Mouse (Mus musculus): Measurements from ENCODE around the gene Exosc5. TPM values are rescaled to one million over a fixed set of nuclear protein-coding genes. Genes with fewer than 3 reads are reported as not detected.

Exosc5 gene
- total RNA-seq (2021), result 10 to 100 TPM; 16.9 to 17.2 TPM
- long read RNA-seq, experiment 1, transcript Exosc5-201 (6 exons, 1,020 nt), result major isoform, 16 of 21 reads
- long read RNA-seq, experiment 1, partial matches to known transcripts, result 1 of 21 reads
- long read RNA-seq, experiment 1, other reads (novel, unspliced or antisense), result 4 of 21 reads
- long read RNA-seq, experiment 2, transcript Exosc5-201 (6 exons, 1,020 nt), result major isoform, 14 of 18 reads
- long read RNA-seq, experiment 2, partial matches to known transcripts, result 0 of 18 reads
- long read RNA-seq, experiment 2, other reads (novel, unspliced or antisense), result 4 of 18 reads

DNA sequence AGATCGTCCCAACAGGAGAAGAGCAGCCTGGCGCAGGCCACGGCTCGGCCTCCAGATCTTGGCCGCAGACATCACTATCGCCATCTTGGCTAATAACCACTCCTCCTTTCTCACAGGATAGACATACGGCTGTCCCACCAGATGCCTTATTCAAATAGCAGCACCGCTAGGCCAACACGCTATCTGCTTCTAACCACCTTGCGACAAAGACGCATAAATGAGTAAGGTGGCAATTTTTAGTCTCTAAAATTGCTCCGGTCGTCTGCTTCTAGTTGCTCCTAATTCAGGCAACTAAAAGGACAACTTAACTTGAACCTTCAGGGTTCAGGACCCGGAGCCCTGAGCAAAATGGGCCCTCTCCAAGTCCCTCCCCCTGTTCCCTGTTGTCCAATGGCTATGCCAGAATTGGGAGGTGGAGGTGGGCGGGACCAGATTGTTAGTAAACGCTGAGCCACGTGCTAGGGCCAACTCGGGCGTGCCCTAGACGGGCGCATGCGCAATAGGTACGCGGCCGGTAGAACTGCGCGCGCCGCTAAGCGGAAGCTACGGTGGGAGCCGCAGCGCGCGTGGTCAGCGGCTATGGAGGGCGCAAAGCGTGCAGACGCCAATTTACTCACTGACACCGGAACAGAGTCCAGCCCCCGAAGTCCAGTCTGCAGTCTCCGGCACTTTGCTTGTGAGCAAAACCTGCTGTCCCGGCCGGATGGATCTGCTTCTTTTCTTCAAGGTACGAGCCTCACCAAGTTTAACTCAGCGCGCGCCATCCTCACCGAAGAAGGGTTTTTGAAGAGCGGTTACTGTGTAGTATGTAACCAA lies at the start of gene Exosc5, which contains the start of gene Bckdha:
Gene Exosc5 (plus strand): TSS at position 508 of the 816 bp plus-strand sequence.
Gene Bckdha (minus strand): TSS at position 325 of the 816 bp plus-strand sequence.
- peak; percentile 99 for DNase-seq
- intact Hi-C loops (cut with DNase I), result no loop called here

DNA sequence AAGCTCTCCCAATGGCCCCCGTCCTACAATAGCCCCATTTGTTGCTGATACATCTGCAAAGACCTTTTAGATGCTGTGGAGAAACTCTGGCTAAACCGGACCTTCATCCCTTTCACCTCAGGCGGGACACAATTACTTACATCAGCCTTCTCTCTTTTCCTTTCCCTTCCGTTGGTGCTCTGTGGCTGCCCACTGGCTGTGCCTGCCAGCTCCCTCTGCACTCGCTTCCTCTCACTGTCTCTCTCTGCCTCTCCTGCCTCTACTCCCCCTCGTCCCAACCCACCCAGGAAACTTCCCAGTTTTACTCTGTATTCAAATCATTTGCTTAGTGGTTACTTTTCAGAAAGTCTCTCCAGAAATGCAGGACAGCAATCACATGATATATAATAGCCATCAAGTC lies 48.9 kb upstream of the Exosc5 start:
- DNase-seq, result no peak
- intact Hi-C loops (cut with DNase I), result no loop called here

DNA sequence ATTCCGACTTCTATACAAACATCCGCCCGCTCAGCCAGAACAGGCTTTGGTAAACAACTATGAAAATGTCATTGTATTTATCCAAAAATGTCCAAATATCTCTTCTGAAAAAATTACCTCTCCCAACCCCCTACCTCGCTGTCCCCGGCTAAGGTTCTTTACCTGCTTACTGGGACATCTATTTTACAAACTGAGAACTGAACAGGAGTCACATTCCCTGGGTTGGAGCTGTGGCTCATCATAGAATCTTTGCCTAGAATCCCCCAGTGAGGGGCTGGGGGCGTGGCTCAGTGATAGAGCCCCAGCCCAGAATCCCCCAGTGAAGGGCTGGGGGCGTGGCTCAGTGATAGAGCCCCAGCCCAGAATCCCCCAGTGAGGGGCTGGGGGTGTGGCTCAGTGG lies 47.5 kb upstream of the Exosc5 start:
- no peak for DNase-seq
- intact Hi-C loops (cut with DNase I), result no loop called here

DNA sequence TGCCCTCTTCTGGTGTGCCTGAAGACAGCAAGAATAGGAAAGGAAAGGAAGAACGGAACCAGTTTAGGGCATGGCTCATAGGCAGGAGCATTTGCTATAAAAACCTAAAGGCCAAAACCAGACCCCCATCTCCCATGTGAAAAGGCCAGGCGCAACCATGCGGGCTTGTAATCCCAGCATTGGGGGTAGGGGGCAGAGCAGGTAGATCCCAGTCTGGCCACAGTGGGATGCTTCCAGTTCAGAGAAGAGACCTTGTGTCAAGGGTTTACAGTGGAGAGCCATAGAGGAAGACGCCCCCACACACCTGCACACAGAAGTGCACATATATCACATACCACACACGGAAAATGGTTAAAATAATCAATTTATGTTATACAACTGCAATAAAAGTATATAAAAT lies 44.9 kb upstream of the Exosc5 start:
- intact Hi-C loops (cut with DNase I), result no loop called here
- DNase-seq, result no peak

DNA sequence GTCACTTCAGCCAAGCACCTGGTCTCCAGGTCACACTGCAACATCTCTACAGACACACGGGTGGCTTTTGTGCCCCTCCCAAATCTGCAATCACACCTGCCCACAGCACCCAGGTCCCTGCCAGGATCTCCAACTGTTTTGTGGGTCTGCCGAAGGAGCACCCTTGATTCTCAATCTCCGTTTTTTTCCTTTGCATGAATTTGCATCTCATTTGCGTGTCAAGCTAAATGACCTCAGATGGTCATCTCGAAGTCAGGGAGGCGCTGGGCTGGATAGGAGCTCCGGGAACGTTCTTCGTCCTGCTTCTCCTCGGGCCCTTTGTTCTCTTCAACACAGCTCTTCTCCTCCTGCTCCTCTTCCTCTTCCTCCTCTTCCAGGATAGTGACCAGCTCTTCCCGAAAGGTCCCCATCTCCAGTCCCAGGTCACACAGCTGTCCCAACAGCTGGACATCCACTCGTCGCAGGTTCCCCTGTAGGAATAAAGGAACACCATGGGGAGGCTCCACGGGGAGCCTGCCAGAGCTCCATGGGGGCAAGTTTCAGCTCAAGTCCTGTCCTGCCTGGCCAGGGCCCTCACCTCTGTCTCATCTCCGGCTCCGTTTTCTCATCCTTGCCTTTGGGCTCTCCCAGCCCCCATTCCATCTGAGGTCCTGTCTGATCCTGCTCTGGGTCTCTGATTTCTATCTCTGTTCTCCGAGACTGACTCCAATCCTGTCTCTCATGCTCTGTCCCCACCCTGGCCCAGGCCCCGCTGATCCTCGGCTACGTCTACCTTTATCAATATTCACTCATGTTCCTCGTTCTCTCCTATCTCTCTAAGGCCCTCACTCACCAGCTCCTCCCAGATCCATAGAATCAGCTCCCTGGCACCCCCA lies 43.9 kb upstream of the Exosc5 start:
- DNase-seq, result no peak
- intact Hi-C loops (cut with DNase I), result no loop called here

DNA sequence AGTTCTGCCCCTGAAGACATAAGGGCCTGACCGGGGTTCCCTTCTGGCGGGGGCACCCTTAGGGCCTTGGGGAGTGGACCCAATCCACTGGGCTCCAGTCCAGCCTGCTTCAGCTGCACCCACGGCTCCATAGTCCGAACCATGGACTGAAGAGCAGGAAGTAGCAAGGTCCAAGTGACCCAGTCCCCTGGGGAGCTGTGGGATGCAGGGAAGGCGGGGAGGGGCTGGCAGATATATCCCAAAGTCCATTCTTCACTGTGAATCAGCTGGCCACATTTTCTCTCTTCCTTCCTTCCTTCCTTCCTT lies 43.3 kb upstream of the Exosc5 start, which contains the start of gene Erich4:
Gene Erich4 (minus strand): TSS at position 187 of the 306 bp plus-strand sequence.
- no peak for DNase-seq
- intact Hi-C loops (cut with DNase I), result no loop called here

DNA sequence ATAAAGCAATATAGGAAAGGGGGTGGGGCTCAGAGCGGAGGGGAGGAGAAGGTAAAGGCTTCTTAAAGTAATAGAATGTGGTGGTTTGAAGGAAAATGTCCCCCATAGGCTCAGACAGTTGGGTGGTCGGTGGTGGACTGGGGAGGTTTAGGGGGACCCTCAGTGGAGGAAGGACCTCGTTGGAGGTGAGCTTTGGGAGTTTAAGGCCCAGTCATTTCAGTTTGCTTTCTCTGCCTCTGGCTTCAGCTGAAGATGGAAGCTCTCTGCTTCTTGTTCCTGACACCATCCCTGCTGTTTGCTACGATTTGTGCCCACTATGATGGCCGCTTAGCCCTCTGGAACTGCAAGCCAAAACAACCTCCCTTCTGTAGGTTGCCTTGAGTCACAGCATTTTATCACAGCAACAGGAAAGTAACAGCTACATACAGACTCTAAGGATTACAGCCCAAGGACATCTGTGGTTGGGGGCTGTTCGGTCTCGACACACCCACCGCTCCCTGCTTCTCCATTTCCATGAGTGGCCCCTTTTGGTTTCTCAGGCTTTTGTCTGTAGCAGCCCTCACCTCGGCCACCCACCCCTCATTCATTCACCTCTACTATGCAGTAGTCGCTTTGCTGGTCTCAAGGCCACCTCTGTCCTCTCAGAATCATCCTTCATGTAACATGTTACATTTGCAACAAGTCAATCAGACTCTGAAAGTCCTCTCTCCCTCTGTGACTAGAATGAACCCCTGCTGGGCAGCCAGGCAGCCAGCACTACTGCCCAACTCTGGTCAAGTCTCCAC lies 41.4 kb upstream of the Exosc5 start:
- no peak for DNase-seq
- intact Hi-C loops (cut with DNase I), result no loop called here

DNA sequence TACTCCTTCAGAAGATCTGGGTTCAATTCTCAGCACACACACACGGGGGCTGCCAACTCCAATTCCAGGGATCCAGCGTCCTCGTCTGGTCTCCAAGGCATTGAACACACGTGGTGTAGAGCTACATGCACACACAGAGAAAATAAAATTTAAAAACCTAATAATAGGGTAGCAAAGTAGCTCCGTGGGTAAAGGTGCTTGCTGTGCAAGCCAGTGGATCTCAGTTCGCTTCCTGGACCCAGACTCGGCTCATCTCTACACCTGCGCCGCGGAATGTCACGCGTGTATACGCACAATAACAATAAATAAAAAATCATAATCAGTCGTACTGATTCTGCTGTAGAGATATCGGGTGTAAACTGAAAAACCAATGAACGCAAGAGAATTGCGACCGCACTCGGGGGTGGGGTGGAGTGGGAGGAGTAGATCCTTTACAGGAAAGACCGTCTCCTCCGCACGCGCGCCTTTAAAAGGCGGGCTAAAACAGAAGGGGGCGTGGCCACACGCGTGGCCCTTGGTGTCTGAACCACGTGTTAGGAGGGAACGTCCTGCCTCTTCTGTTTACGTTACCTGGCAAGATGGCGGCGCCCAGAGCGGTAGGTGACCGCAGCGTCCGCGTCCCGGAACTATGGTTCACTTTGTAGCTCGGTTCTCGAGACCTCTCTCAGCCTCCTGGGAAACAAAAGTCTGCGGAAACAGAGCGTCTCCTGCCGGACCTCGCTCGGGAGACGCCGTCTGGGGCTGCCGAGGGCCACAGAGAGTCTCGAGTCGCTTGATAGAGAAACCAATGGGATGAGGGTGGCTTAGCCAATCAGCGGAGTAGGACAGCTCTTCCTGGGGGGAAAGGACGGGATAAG lies 39.9 kb upstream of the Exosc5 start, which contains the start of gene Dmac2:
Gene Dmac2 (plus strand): TSS at position 550 of the 857 bp plus-strand sequence.
- peak; percentile 89 to 94 for DNase-seq
- intact Hi-C loops (cut with DNase I), result no loop called here

DNA sequence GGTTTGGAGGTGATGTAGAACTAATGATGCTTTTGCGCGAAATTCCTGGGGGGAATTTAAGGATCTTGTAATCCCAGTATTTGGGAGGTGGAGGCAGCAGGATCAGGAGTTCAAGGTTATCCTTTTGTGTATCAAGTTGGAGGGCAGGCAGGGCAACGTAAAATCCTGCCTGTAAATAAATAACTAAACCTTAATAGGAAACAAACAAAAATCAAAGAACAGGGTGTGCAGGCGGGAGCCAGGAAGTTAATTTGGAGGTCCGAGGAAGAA lies 39.3 kb upstream of the Exosc5 start:
- intact Hi-C loops (cut with DNase I), result no loop called here
- no peak for DNase-seq

DNA sequence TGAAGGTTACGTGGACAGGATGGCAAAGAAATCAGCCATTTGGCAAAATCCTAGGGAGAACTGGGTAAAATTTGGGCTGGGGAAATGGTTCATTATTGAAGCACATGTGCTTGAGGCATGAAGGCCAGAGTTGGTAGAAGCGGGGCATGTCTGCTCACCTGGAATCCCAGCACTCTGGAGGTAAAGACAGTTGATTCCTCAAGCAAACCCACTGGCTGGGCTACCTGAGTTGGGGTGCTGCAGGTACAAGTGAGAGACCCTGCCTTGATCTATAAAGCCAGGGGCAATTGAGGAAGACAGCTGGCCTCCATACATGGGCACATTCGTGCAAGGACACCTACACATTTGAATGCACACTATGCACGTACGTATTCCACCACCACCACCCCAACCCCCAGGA lies 38.9 kb upstream of the Exosc5 start:
- intact Hi-C loops (cut with DNase I), result no loop called here
- DNase-seq, result no peak

DNA sequence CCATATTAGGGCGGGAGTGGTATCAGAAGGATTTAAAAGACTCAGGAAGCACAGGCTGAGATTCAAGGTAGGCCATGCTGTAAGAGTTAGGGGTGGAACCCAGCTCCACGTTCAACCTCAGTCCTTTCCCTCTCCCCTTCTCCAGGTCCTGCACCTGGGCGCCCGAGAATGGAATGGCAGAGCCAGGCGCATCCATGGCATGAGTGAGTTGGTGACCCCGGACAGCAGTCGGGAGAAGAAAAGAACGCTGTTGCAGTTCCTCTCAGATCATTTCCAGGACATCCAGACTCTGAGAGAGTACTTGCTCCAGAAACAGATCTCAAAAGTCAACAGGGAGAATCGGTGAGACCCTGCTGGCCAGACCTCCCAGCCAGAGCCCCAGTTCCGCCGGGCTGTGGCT lies 38.2 kb upstream of the Exosc5 start:
- peak in 1 of 2 experiments; percentile 0 for DNase-seq
- intact Hi-C loops (cut with DNase I), result no loop called here

DNA sequence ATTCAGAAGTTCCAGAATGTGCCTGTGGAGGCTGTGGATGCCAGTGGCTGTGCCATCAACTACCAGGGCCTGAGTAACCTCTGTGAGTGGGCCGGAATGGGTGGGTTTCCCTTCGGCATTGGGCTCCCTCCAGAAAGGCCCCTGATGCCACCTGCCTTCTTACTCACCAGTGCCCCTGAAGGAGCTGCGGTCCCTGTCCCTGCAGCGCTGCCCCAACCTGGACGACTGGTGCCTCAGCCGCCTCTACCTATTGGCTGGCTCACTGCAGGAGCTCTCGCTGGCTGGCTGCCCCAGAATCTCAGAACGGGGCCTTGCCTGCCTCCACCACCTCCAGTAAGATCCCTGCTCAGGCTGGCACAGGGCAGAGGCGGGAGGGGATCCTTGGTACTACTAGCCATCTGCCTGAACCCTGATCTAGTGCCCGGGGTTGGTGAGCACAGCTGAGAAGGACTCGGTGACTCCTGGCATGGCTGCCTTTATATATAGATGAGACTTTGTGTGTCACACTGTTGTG lies 35.0 kb upstream of the Exosc5 start:
- intact Hi-C loops (cut with DNase I), result no loop called here
- no peak for DNase-seq

DNA sequence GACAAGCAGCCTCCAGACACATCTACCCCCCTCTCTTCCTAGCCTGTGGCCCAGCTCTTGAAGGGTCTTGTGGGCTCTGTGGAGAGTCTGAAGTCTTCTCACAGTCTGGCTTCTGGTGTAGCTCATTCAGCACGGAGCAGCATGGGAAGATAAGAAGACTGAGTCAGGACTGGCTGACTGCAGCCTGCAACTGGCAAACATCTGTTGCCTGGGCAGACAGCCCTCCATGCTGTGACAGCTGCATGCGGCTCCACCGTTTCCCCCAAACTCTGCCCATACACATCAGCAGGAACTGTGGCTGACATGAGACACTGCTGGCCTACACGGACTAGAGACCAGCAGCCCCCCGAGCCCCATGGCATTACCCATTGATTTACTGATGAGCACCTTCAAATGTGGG lies 34.1 kb upstream of the Exosc5 start:
- intact Hi-C loops (cut with DNase I), result loop anchor here (5.0 kb wide), 2 partner anchors 127 to 738 kb away; partner anchors contain the start of gene Hnrnpul1
- DNase-seq, result peak; percentile 69 to 74

DNA sequence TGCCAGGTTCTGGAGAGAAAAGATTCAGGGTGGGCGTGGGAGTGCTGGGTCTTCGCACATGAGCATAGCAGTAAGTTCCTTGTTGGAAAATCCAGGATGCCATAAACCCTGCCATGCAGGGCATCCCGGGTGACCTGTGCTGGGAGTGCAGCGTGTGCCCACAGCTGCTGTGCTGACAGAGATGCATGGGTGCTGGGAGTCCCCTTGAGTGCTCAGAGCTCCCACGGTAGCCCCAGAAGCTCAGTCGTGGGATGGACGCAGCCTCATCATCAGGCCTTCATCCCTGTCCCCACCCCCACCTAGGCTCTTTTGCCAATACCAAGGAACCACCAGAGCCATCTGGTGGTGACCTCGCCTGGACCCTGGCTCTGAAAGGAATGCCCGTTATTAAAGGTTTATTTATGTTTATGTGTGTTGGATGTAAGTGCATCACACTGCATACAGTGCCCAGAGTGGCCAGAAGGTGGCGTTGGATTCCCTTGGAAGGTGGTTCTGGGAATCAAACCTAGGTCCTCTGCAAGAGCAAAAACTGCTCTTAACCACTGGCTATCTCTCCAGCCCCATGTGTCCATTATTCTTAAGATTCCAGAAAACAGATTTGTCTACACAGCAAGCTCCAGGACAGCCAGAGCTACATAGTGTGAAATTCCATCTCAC lies 33.2 kb upstream of the Exosc5 start:
- intact Hi-C loops (cut with DNase I), result loop anchor here (5.0 kb wide), 2 partner anchors 127 to 738 kb away; partner anchors contain the start of gene Hnrnpul1
- DNase-seq, result peak in 1 of 2 experiments; percentile 48

DNA sequence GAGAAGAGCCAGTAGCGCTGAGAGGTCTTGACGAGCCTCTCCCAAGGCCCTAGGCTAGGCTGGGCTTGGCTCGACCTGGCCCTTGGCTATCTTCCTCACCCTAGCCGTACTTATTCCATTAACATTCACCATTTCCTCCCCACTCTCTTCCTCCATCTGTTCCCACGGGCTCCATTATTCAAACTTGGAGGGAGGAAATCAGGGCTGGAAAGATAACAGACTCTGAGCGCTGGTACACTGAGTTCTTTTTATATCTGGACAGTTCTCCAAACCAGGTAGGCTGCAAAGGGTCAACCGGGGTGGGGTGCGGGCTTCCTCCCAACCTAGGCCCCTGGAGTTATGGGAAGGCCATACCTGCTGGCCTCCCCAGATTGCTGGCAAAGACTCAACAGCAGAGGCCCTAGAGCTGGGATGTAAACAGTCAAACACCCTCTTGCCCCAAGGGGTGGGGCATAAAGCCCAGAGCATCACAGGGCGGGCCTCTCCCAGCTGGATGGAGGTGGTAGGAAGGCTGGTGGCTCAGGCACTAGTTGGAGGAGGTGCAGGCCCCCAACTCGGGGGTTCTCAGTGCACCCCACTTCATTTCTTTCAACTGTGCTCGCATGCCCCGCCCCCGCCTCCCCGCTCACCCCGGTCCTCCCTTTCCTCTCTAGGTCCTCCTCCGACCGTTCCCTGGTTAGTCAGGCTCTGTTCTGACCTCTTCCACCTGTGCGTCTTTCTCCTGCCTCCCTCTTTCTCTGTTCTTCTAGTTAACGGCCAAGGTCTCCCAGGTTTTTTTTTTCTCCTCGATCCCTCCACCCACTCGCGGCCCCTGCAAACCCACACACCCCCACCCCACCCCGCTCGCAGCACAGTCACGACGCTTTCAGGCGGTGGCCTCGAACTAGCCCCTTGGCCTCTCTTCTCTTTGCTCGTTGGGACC lies 32.2 kb upstream of the Exosc5 start, which contains the start of gene B3gnt8:
Gene B3gnt8 (plus strand): TSS at position 146 of the 922 bp plus-strand sequence.
- peak; percentile 72 to 73 for DNase-seq
- intact Hi-C loops (cut with DNase I), result loop anchor here (5.0 kb wide), 2 partner anchors 126 to 739 kb away; partner anchors contain the start of gene Hnrnpul1

DNA sequence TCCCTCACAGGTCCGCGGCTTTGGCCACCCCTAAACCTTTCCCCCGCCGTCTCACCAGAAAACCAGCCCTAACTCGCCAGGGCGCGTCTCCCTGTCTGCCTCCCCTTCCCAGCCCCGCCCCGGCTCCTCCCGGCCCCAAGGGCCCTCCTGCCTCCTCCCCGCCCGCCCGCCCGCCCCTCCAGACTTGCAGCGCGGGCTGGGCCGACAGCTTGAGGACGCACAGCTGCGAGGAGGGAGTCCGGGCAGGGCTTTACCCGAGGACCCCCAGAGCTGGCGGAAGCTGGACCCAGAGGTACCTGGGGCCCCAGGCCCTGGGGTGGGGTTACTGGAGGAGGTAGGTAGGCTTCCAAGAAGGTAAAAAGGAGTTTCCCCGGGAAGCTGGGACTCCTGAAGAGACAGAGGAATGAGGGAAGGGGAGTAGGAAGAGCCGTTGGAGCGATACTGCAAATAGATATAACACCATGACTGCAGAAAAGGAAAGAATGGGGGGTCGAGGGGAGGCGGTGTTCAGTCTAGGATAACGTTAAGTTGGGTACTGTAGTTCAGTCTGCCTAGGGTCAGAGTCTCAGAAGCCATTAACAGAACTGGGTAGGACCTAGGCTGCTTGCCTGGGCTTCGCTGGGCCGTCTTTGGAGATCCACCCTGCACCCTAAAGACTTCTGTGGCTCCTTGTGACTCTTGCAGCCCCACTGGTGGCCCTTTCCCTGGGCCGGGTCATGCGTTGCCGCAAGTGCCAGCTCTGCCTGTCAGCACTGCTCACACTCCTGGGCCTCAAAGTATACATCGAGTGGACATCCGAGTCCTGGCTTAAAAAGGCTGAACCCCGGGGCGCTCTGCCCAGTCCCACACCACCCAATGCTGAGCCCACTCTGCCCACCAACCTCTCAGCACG lies 31.3 kb upstream of the Exosc5 start:
- intact Hi-C loops (cut with DNase I), result loop anchor here (5.0 kb wide), 2 partner anchors 125 to 740 kb away; partner anchors contain the start of gene Hnrnpul1
- DNase-seq, result peak; percentile 78 to 86
